Mouse (Mus musculus) liver, adult (tissue): ENCODE measurements around the gene Enah.

ENCODE experiments used
- GATA4 ChIP-seq: IDR thresholded peaks from 2 replicates; pipeline ENCODE4 v1.6.1; 2014; ENCODE audit warnings: mild to moderate bottlenecking, low read length; ENCODE audit not compliant: insufficient replicate concordance

Enah gene

DNA sequence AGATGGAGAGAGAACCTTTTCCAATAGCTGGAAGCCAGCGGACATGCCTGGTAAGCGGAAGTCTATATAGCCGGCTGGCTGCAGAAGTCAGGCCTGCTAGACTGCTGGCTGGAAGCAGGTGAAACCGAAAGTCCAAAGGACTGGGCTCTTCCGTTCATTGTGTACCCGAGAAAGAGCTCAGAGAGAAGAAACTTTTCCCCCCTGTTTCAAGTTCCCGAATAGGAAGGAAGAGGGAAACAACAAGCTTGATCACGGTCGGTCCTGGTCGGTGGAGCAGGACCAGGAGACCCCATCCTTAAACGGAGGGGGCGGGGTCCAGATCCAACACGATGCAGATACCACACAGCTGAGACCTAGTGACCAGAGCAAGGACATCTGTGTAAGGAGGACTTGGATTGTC lies 167.3 kb downstream of the Enah start:
- TF ChIP-seq GATA4: no peak

GRCm38 (mm10) chr1:181851521-181852310 lies 168.1 kb downstream of the Enah start:
- no peak for TF ChIP-seq GATA4

- no peak for TF ChIP-seq GATA4
Observed at GRCm38 (mm10) chr1:181850441-181850840, 169.3 kb downstream of the Enah start.

- TF ChIP-seq GATA4: no peak
Observed at GRCm38 (mm10) chr1:181848210-181848609, 171.6 kb downstream of the Enah start.

DNA sequence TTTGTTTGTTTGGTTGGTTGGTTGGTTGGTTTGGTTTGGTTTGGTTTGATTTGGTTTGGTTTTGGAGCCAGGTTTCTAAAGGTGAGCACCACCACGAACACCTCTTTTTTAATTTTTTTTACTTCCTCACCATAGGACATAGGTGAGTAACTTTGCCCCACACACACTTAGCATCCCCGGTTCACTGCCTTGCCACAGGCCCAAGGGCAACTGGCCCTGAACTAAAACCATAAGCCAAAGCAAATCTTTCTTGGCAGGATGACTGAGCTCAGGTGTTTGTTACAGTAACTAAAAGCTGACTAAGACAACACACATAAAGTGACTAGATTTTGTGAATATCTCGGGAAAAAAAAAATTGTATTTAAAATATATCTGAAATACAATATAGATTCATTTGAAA lies 172.4 kb downstream of the Enah start:
- TF ChIP-seq GATA4: no peak
